Mouse (Mus musculus) embryonic facial prominence, embryonic 11.5 days (tissue): ENCODE results near the gene Hoxa6. TPM values are rescaled to one million over a fixed set of nuclear protein-coding genes. Genes with fewer than 3 reads are reported as not detected.
A peak's percentile ranks its signal among the peaks of the same experiment; 100 is the strongest.

Source experiments
- ATAC-seq: fragments of 200-750 bp; cut with Nextera tagmentation; replicated peaks from 2 replicates; pipeline ENCODE4 v1.8.0; 2017; ENCODE audit warnings: low read depth; ENCODE audit not compliant: insufficient number of reproducible peaks, low FRiP score, low TSS enrichment
- DNase-seq: peaks from one replicate; pipeline ENCODE4 v3.0.0-alpha.2; 2015; ENCODE audit warnings: low spot score
- H3K27ac ChIP-seq: fragments of 300-500 bp; sonication (generic); replicated peaks from 2 replicates; pipeline ENCODE4 v1.5.1; 2014; ENCODE audit warnings: mild to moderate bottlenecking, low read depth, low read length, control low read depth
- H3K27me3 ChIP-seq: fragments of 300-500 bp; sonication (generic); 2 replicates; pipeline ENCODE4 v1.6.1; 2014; ENCODE audit warnings: mild to moderate bottlenecking, low read length, moderate library complexity, mixed read lengths; ENCODE audit not compliant: control insufficient read depth, insufficient read depth
- H3K36me3 ChIP-seq: fragments of 300-500 bp; sonication (generic); replicated peaks from 2 replicates; pipeline ENCODE4 v1.6.1; 2014; ENCODE audit warnings: low read depth, mild to moderate bottlenecking, low read length, moderate library complexity, mixed read lengths; ENCODE audit not compliant: control insufficient read depth, insufficient read depth
- H3K4me1 ChIP-seq: fragments of 300-500 bp; sonication (generic); 2 replicates; pipeline ENCODE4 v1.6.1; 2014; ENCODE audit warnings: low read length, mixed read lengths; ENCODE audit not compliant: control insufficient read depth, insufficient read depth
- H3K4me2 ChIP-seq: fragments of 300-500 bp; sonication (generic); 2 replicates; pipeline ENCODE4 v1.6.1; 2014; ENCODE audit warnings: low read depth, mild to moderate bottlenecking, control low read depth, low read length, moderate library complexity
- H3K4me3 ChIP-seq: fragments of 300-500 bp; sonication (generic); 2 replicates; pipeline ENCODE4 v1.5.1; 2014; ENCODE audit warnings: low read depth, low read length, control low read depth
- H3K9ac ChIP-seq: fragments of 300-500 bp; sonication (generic); replicated peaks from 2 replicates; pipeline ENCODE4 v1.6.1; 2014; ENCODE audit warnings: mild to moderate bottlenecking, control low read depth, low read length
- H3K9me3 ChIP-seq: fragments of 300-500 bp; sonication (generic); replicated peaks from 2 replicates; pipeline ENCODE4 v1.6.1; 2016; ENCODE audit warnings: mild to moderate bottlenecking, low read length, inconsistent platforms, mixed read lengths; ENCODE audit not compliant: control insufficient read depth
- WGBS: fragments of 180-500 bp; shearing (Covaris S2); extraction: QIAGEN DNeasy Blood & Tissue Kit; methylation state at CpG from one replicate; pipeline ENCODE4 v1.1.7; 2014; 5-methylcytosine and 5-hydroxymethylcytosine counted together
- microRNA counts: library from miRNA; unstranded; fragments of <30 nt; microRNA quantifications from one replicate; lab custom pipeline; 2016
- microRNA-seq: library from miRNA; unstranded; fragments of <30 nt; microRNA quantifications from one replicate; pipeline ENCODE4, GENCODE M21; 2016; ENCODE audit warnings: borderline number of aligned reads
- polyA plus RNA-seq: library from polyadenylated mRNA; unstranded; fragments of >200 nt; fragmentation: Nextera tagmentation; extraction: Ambion mirVana; gene quantifications from 2 replicates; pipeline ENCODE4 v1.2.1, GENCODE M21; 2014

Hoxa6 gene
- polyA plus RNA-seq, 1 experiment from 2014 or later, result not detected

- Histone ChIP-seq H3K4me3 (no peak overlapping the region), H3K4me2 (no peak overlapping the region), H3K9me3 (no peaks in the 10 kb centered on the region), H3K36me3 (no peaks in the 10 kb centered on the region), H3K27me3 (peaks cover 84% of the 10 kb centered on the region), H3K27ac (no peak overlapping the region), H3K4me1 (no peaks in the 10 kb centered on the region; the same call in 1 of the 2 replicates), H3K9ac (no peak overlapping the region)
- WGBS, result 1% methylated on average over 20 of the region's 20 CpGs
- DNase-seq (no peak), ATAC-seq (no peak)
Measured at GRCm38 (mm10) chr6:52156551-52157200, 51.8 kb downstream of the Hoxa6 start.

MicroRNAs within 50 kb of the gene (microRNA counts, 519-probe panel; counts per million panel counts)
- microRNA mmu-miR-196b (lab: Ali Mortazavi, UCI), result not detected

Small RNA genes within 50 kb of the gene (microRNA-seq; reads per million reads assigned to microRNA genes)
- gene Mir196b, result 28.2 reads per million, percentile 25 among the genes with 10 or more reads in this experiment

Other genes with a start within 250 kb of the Hoxa6 start
- gene Skap2, start 196.2 kb downstream of the Hoxa6 start, polyA plus RNA-seq, result 10.4 and 10.5 TPM in 2 replicates
- gene Hoxa1, start 50.4 kb downstream of the Hoxa6 start, polyA plus RNA-seq, result 1.1 TPM in 2 replicates
- 19.4 and 24.1 TPM in 2 replicates for gene Hoxa2, start 43.9 kb downstream of the Hoxa6 start, polyA plus RNA-seq
- gene 5730596B20Rik, start 31.2 kb downstream of the Hoxa6 start, polyA plus RNA-seq, result 0.13 and 0.22 TPM in 2 replicates
- 0.31 and 0.34 TPM in 2 replicates for gene Hoxa4, start 17.0 kb downstream of the Hoxa6 start, polyA plus RNA-seq
- 0.39 and 1.4 TPM in 2 replicates for gene Hoxa5, start 4.1 kb downstream of the Hoxa6 start, polyA plus RNA-seq
- 0.88 and 0.91 TPM in 2 replicates for gene Hoxa3, start 4.6 kb upstream of the Hoxa6 start, polyA plus RNA-seq
- gene Gm28308, start 4.6 kb upstream of the Hoxa6 start, polyA plus RNA-seq, result 0.38 TPM in 1 of 2 replicates, not detected in the other
- 0.26 and 0.34 TPM in 2 replicates for gene Hoxa7, start 13.1 kb upstream of the Hoxa6 start, polyA plus RNA-seq
- gene Hoxa9, start 22.4 kb upstream of the Hoxa6 start, polyA plus RNA-seq, result 0.11 and 0.56 TPM in 2 replicates
- 0.20 TPM in 1 of 2 replicates, not detected in the other for gene Hoxa10, start 32.1 kb upstream of the Hoxa6 start, polyA plus RNA-seq
- gene Hoxa11, start 37.1 kb upstream of the Hoxa6 start, polyA plus RNA-seq, result not detected in 2 replicates
- gene Hoxa13, start 52.2 kb upstream of the Hoxa6 start, polyA plus RNA-seq, result not detected in 2 replicates
- 0.22 and 0.67 TPM in 2 replicates for gene Evx1, start 104.8 kb upstream of the Hoxa6 start, polyA plus RNA-seq